Mouse (Mus musculus) bone marrow, adult 2 months (tissue): ENCODE measurements at regions not wholly inside any gene's neighbourhood (a gene's known extent, or its start where the extent isn't known, plus 50 kb on each side); places are given as distances from the start of the nearest gene placed in this dataset.

Experiments used
- CTCF ChIP-seq: fragments of 200-500 bp; IDR thresholded peaks from 2 replicates; pipeline ENCODE4 v1.5.1; 2011; ENCODE audit warnings: low read length, control low read depth; ENCODE audit not compliant: control insufficient read depth, insufficient read depth
- POLR2A ChIP-seq: fragments of 200-500 bp; IDR thresholded peaks from 2 replicates; pipeline ENCODE4 v1.6.1; 2011; ENCODE audit warnings: low read depth, mild to moderate bottlenecking, control low read depth, low read length, borderline replicate concordance; ENCODE audit not compliant: control insufficient read depth

- TF ChIP-seq POLR2A (no peak), CTCF (no peak)
These were observed 54.9 kb upstream of the Noct start for GRCm38 (mm10) chr3:51169150-51169925.
